Comparison of ENCODE assay signal across 7 mouse cellular contexts in the genomic region with DNA sequence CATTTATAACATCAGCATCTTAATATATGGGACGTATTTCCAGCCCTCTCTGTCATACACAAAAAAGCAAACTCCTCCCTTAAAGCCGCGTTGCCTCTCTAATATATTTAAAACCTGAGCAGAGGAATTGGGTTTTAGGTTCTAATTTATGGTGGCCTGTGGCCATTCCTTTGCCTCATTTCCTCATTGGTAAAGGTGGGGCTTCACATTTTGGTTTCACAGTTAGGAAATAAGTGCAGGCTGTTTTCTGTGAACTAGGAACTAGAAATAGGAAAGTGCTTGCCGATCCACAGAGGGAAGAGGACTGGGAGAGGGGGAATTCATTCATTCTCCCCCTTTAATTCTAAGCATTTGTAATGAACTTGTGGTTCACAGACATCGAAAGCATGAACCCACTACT. TPM values are rescaled to one million over a fixed set of nuclear protein-coding genes. Genes with fewer than 3 reads are reported as not detected.
DNase-seq lines count a peak whose midpoint lies in the region; ATAC-seq and TF ChIP-seq lines count a peak whose summit lies in the region.

No protein-coding gene starts in this region.

- peaks cover 12% of the 10 kb centered on the region for H3K4me1 ChIP-seq in testis, adult 2 months (ENCODE audit: control insufficient read depth, insufficient read depth, low read length)
- H3K4me1 ChIP-seq in forebrain, embryonic 15.5 days: peaks cover 38% of the 10 kb centered on the region
- peaks cover 28 to 31% of the 10 kb centered on the region in 2 experiments for H3K4me1 ChIP-seq in liver, embryonic 14.5 days (replicated peaks; ENCODE audit: control insufficient read depth in 2 of 2, insufficient read depth in 2 of 2, low read length in 1 of 2)

- peak overlapping the region; percentile 74 for H3K9ac ChIP-seq in forebrain, embryonic 15.5 days (replicated peaks)
- peak overlapping the region; percentile 95 for H3K9ac ChIP-seq in liver, embryonic 14.5 days (replicated peaks)

- no peaks in the 10 kb centered on the region for H3K36me3 ChIP-seq in testis, adult 2 months (ENCODE audit: control insufficient read depth, insufficient read depth, low read length)
- H3K36me3 ChIP-seq in forebrain, embryonic 15.5 days: no peaks in the 10 kb centered on the region
- H3K36me3 ChIP-seq in liver, embryonic 14.5 days (replicated peaks; ENCODE audit: control insufficient read depth, insufficient read depth, low read depth): no peaks in the 10 kb centered on the region; the same call in 1 of the 2 replicates

- no peak for ATAC-seq in forebrain, embryonic 15.5 days (replicated peaks)
- ATAC-seq in liver, embryonic 14.5 days (ENCODE audit: insufficient read depth): no peak
- no peak for ATAC-seq in megakaryocyte-erythroid progenitor cell, adult 5-6 weeks (replicated peaks; ENCODE audit: low FRiP score, low TSS enrichment, poor library complexity, severe bottlenecking)

- no peak for TF ChIP-seq EP300 in liver, embryonic 14.5 days (IDR thresholded peaks at IDR 0.05; ENCODE audit: low read depth)

- no peaks in the 10 kb centered on the region for H3K27me3 ChIP-seq in testis, adult 2 months (ENCODE audit: control insufficient read depth, insufficient read depth, low read length)
- H3K27me3 ChIP-seq in forebrain, embryonic 15.5 days: no peaks in the 10 kb centered on the region
- H3K27me3 ChIP-seq in liver, embryonic 14.5 days (ENCODE audit: control insufficient read depth, insufficient read depth, low read length): no peaks in the 10 kb centered on the region

- peak overlapping the region; percentile 34; the same call in 1 of the 2 replicates for H3K4me3 ChIP-seq in testis, adult 2 months (ENCODE audit: control insufficient read depth, low read depth, low read length)
- H3K4me3 ChIP-seq in forebrain, embryonic 15.5 days: peak overlapping the region; percentile 80
- H3K4me3 ChIP-seq in liver, embryonic 14.5 days (ENCODE audit: insufficient read depth in 1 of 2, low read depth in 2 of 2, low read length in 2 of 2): peak overlapping the region; percentile 86 to 96

- WGBS in forebrain, embryonic 15.5 days: 42% methylated on average over 5 of the region's 5 CpGs
- 2% methylated on average over 5 of the region's 5 CpGs for WGBS in liver, embryonic 14.5 days (ENCODE audit: insufficient replicate concordance)

- no peak overlapping the region for H3K27ac ChIP-seq in testis, adult 2 months (ENCODE audit: control insufficient read depth, insufficient read depth, low read depth, low read length)
- H3K27ac ChIP-seq in forebrain, embryonic 15.5 days (replicated peaks): no peak overlapping the region
- H3K27ac ChIP-seq in liver, embryonic 14.5 days: peak overlapping the region; percentile 82

- DNase-seq in testis, postnatal 14 days (ENCODE audit: low spot score): no peak
- DNase-seq in liver, embryonic 14.5 days (ENCODE audit: low read depth in 3 of 3, low spot score in 3 of 3): no peak
- no peak for DNase-seq in layer of hippocampus, adult 9-10 months (ENCODE audit: low spot score)
- DNase-seq in gastrocnemius, adult 8-10 months (ENCODE audit: low spot score in 2 of 2): no peak

- H3K4me2 ChIP-seq in forebrain, embryonic 15.5 days (replicated peaks): peak overlapping the region; percentile 88
- H3K4me2 ChIP-seq in liver, embryonic 14.5 days (ENCODE audit: low read depth): peak overlapping the region; percentile 99

- TF ChIP-seq CTCF in testis, adult 2 months (IDR thresholded peaks at IDR 0.05; ENCODE audit: control insufficient read depth, insufficient read depth, insufficient replicate concordance, low read depth, low read length): no peak
- TF ChIP-seq CTCF in liver, embryonic 14.5 days (IDR thresholded peaks at IDR 0.05; ENCODE audit: low read depth): no peak

- H3K9me3 ChIP-seq in forebrain, embryonic 15.5 days: no peaks in the 10 kb centered on the region
- no peaks in the 10 kb centered on the region for H3K9me3 ChIP-seq in liver, embryonic 14.5 days (ENCODE audit: control insufficient read depth, low read length)

- TF ChIP-seq POLR2A in testis, adult 2 months (IDR thresholded peaks at IDR 0.05; ENCODE audit: control insufficient read depth, low read depth, low read length): no peak

RNA-seq across cellular contexts. Expression of gene Arpc2, which starts 1.8 kb away (rescaled TPM):
- 98.3 and 107 TPM in 2 replicates for polyA plus RNA-seq in testis, adult 2 months (2012; rRNA removed)
- polyA plus RNA-seq in forebrain, embryonic 15.5 days (2015; fragmentation: Nextera tagmentation; extraction: Ambion mirVana): 403 and 418 TPM in 2 replicates
- polyA plus RNA-seq in liver, embryonic 14.5 days (2012; rRNA removed): 58.8 and 95.3 TPM in 2 replicates
- 157 and 160 TPM in 2 replicates for polyA plus RNA-seq in liver, embryonic 14.5 days (2014; fragmentation: Nextera tagmentation; extraction: Ambion mirVana)
- 211 and 242 TPM in 2 replicates for total RNA-seq in megakaryocyte-erythroid progenitor cell, adult 5-6 weeks (2014; fragmentation: Nextera tagmentation)
- total RNA-seq in megakaryocyte-erythroid progenitor cell, adult 5-6 weeks (2017): 228 and 233 TPM in 2 replicates
- total RNA-seq in gastrocnemius, adult 8-10 months (2022): 10 to 100 TPM; 70.0 to 81.5 (median 72.2) TPM

RNA-seq across cellular contexts. Expression of gene Gpbar1, which starts 40.7 kb away (rescaled TPM):
- 0.10 and 0.16 TPM in 2 replicates for polyA plus RNA-seq in testis, adult 2 months (2012; rRNA removed)
- 0.34 TPM in 1 of 2 replicates, not detected in the other for polyA plus RNA-seq in forebrain, embryonic 15.5 days (2015; fragmentation: Nextera tagmentation; extraction: Ambion mirVana)
- 0.57 and 1.0 TPM in 2 replicates for polyA plus RNA-seq in liver, embryonic 14.5 days (2012; rRNA removed)
- 0.56 and 1.1 TPM in 2 replicates for polyA plus RNA-seq in liver, embryonic 14.5 days (2014; fragmentation: Nextera tagmentation; extraction: Ambion mirVana)
- 1.0 TPM in 1 of 2 replicates, not detected in the other for total RNA-seq in megakaryocyte-erythroid progenitor cell, adult 5-6 weeks (2014; fragmentation: Nextera tagmentation)
- total RNA-seq in megakaryocyte-erythroid progenitor cell, adult 5-6 weeks (2017): not detected in 2 replicates
- total RNA-seq in gastrocnemius, adult 8-10 months (2022): not detected

RNA-seq across cellular contexts. Expression of gene Cxcr1, which starts 43.2 kb away (rescaled TPM):
- polyA plus RNA-seq in testis, adult 2 months (2012; rRNA removed): not detected in 2 replicates
- polyA plus RNA-seq in forebrain, embryonic 15.5 days (2015; fragmentation: Nextera tagmentation; extraction: Ambion mirVana): not detected in 2 replicates
- not detected in 2 replicates for polyA plus RNA-seq in liver, embryonic 14.5 days (2012; rRNA removed)
- polyA plus RNA-seq in liver, embryonic 14.5 days (2014; fragmentation: Nextera tagmentation; extraction: Ambion mirVana): not detected in 2 replicates
- total RNA-seq in megakaryocyte-erythroid progenitor cell, adult 5-6 weeks (2014; fragmentation: Nextera tagmentation): not detected in 2 replicates
- not detected in 2 replicates for total RNA-seq in megakaryocyte-erythroid progenitor cell, adult 5-6 weeks (2017)
- not detected for total RNA-seq in gastrocnemius, adult 8-10 months (2022)

RNA-seq across cellular contexts. Expression of gene Aamp, which starts 46.9 kb away (rescaled TPM):
- 1,529 and 1,552 TPM in 2 replicates for polyA plus RNA-seq in testis, adult 2 months (2012; rRNA removed)
- 211 and 214 TPM in 2 replicates for polyA plus RNA-seq in forebrain, embryonic 15.5 days (2015; fragmentation: Nextera tagmentation; extraction: Ambion mirVana)
- 47.3 and 55.8 TPM in 2 replicates for polyA plus RNA-seq in liver, embryonic 14.5 days (2012; rRNA removed)
- polyA plus RNA-seq in liver, embryonic 14.5 days (2014; fragmentation: Nextera tagmentation; extraction: Ambion mirVana): 84.4 and 89.0 TPM in 2 replicates
- total RNA-seq in megakaryocyte-erythroid progenitor cell, adult 5-6 weeks (2014; fragmentation: Nextera tagmentation): 78.9 and 90.5 TPM in 2 replicates
- 84.4 and 95.3 TPM in 2 replicates for total RNA-seq in megakaryocyte-erythroid progenitor cell, adult 5-6 weeks (2017)
- 10 to 100 TPM; 73.2 to 88.7 (median 78.0) TPM for total RNA-seq in gastrocnemius, adult 8-10 months (2022)

RNA-seq across cellular contexts. Expression of gene Pnkd, which starts 47.1 kb away (rescaled TPM):
- polyA plus RNA-seq in testis, adult 2 months (2012; rRNA removed): 118 and 119 TPM in 2 replicates
- 99.2 and 104 TPM in 2 replicates for polyA plus RNA-seq in forebrain, embryonic 15.5 days (2015; fragmentation: Nextera tagmentation; extraction: Ambion mirVana)
- 16.8 and 17.8 TPM in 2 replicates for polyA plus RNA-seq in liver, embryonic 14.5 days (2012; rRNA removed)
- 42.1 and 42.6 TPM in 2 replicates for polyA plus RNA-seq in liver, embryonic 14.5 days (2014; fragmentation: Nextera tagmentation; extraction: Ambion mirVana)
- total RNA-seq in megakaryocyte-erythroid progenitor cell, adult 5-6 weeks (2014; fragmentation: Nextera tagmentation): 22.4 and 50.1 TPM in 2 replicates
- total RNA-seq in megakaryocyte-erythroid progenitor cell, adult 5-6 weeks (2017): 14.1 and 22.8 TPM in 2 replicates
- 10 to 100 TPM; 51.9 to 56.2 (median 53.1) TPM for total RNA-seq in gastrocnemius, adult 8-10 months (2022)

Comparison
In these comparisons a context has a peak if more than half of its experiments do, and no peak if none do; other contexts are left out.
1. H3K4me3 ChIP-seq: peak in every context shown above with its lines; median percentile 91 in liver, embryonic 14.5 days; 80 in forebrain, embryonic 15.5 days; 34 in testis, adult 2 months.